Mouse (Mus musculus): Measurements from ENCODE around the gene Ube2q2. TPM values are rescaled to one million over a fixed set of nuclear protein-coding genes. Genes with fewer than 3 reads are reported as not detected.

Gene Ube2q2
- polyA plus RNA-seq, 1 experiment from 2014 or later = 22.8 TPM

DNA sequence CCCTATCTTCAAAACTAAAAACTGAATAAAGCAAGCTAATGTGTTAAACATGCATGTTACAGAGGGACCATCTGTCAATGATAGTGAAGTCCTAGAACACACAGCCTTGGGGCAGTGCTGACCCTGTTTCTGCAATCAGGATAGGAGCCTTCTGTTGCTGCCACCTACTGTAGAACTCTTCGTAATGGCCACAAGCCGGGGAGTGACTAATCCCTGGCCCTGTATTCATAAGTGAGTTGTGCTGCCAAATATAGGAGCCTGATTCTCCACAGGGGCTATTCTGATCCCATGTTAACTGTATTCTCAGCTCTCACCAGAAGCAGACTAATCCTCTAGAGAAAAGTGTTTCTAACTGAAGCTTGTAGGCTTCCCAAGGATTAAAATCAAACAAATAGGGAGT is 50.7 kb downstream of the Ube2q2 start:
- H3K4me1 ChIP-seq (replicated peaks; ENCODE audit: control insufficient read depth, insufficient read depth) = no peaks in the 10 kb centered on the region
- ATAC-seq (ENCODE audit: low FRiP score, low TSS enrichment) (0 out of 2 replicates have a peak, but pooled peaks have one; percentile 29), DNase-seq (ENCODE audit: low spot score) (no peak)
- H3K4me3 ChIP-seq (ENCODE audit: low read depth, low read length) = no peak overlapping the region
- H3K4me2 ChIP-seq (replicated peaks; ENCODE audit: low read depth) = no peak overlapping the region
- no peak overlapping the region for H3K9ac ChIP-seq (ENCODE audit: low read length)
- no peak overlapping the region for H3K27ac ChIP-seq (replicated peaks)
- no peaks in the 10 kb centered on the region for H3K9me3 ChIP-seq (ENCODE audit: control insufficient read depth, low read length)
- no peaks in the 10 kb centered on the region; the same call in 1 of the 2 replicates for H3K36me3 ChIP-seq (ENCODE audit: control insufficient read depth, insufficient read depth, low read length)
- WGBS = 68% methylated on average over 2 of the region's 2 CpGs
- no peaks in the 10 kb centered on the region for H3K27me3 ChIP-seq (ENCODE audit: control insufficient read depth, insufficient read depth, low read length)
- TF ChIP-seq EP300 (optimal IDR thresholded peaks at IDR 0.05) (no peak), CTCF (IDR thresholded peaks at IDR 0.05; ENCODE audit: low read depth) (peak; percentile 41)

DNA sequence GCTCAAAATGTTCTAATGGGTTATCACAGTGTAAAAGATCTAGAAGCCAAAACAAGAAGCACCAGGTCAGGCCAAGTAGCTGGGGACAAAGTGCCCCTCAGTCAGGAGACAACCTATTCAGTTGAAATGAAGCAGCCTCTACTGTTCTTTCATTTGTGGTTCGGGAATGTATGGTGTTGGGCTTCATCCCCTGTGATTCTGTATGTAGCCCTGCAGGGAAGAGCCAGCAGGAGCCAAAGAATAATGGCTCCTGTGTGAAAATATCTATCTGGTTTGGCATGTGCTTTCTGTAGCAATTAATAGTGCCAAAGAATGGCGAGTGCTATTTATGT is 59.8 kb downstream of the Ube2q2 start:
- no peaks in the 10 kb centered on the region for H3K9me3 ChIP-seq (ENCODE audit: control insufficient read depth, low read length)
- H3K27ac ChIP-seq (replicated peaks) = peak overlapping the region; percentile 90
- TF ChIP-seq EP300 (optimal IDR thresholded peaks at IDR 0.05) (no peak), CTCF (IDR thresholded peaks at IDR 0.05; ENCODE audit: low read depth) (no peak)
- H3K36me3 ChIP-seq (ENCODE audit: control insufficient read depth, insufficient read depth, low read length) = no peaks in the 10 kb centered on the region; the same call in 1 of the 2 replicates
- H3K4me1 ChIP-seq (replicated peaks; ENCODE audit: control insufficient read depth, insufficient read depth) = no peaks in the 10 kb centered on the region
- DNase-seq (ENCODE audit: low spot score) (no peak), ATAC-seq (ENCODE audit: low FRiP score, low TSS enrichment) (0 out of 2 replicates have a peak, but pooled peaks have one; percentile 8)
- peak overlapping the region; percentile 83 for H3K4me3 ChIP-seq (ENCODE audit: low read depth, low read length)
- WGBS = 2% methylated on average over 2 of the region's 2 CpGs
- H3K4me2 ChIP-seq (replicated peaks; ENCODE audit: low read depth) = peak overlapping the region; percentile 82
- H3K9ac ChIP-seq (ENCODE audit: low read length) = peak overlapping the region; percentile 87
- H3K27me3 ChIP-seq (ENCODE audit: control insufficient read depth, insufficient read depth, low read length) = no peaks in the 10 kb centered on the region

DNA sequence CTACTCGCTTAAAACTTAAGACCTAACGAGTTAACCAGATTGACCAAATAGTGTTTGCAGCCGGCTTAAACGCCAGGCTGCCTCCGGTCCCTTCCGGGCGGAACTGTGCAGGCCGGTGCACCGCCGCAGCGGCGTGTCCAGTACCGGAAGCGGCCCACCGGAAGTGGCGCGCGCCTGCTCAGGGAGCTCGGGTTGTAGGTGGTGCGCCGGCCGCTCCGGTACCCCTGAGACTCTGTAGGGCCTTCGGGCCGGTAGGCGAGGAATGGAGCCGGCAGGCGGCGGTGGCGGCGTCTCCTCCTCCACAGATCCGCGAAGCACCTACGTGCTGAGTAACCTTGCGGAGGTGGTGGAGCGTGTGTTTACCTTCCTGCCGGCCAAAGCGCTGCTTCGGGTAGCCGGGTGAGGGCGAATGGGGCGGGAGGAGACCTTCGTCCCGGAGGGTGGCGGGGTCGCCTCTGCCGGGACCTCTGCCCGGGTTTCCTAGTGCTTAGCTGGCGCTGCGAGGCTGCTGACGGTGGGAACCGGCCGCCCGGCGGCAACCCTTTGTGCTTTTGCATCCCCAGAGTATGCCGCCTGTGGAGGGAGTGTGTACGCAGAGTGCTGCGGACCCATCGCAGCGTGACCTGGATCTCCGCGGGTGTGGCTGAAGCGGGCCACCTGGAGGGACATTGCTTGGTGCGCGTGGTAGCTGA is 60.3 kb downstream of the Ube2q2 start, which contains the start of gene Fbxo22:
TSS of gene Fbxo22 (plus strand) at position 136 of the 692 bp plus-strand sequence.
- Histone ChIP-seq H3K27ac (replicated peaks) (peak within 1 kb of the TSS; percentile 90), H3K27me3 (ENCODE audit: control insufficient read depth, insufficient read depth, low read length) (no peaks in the 10 kb centered on the region), H3K9ac (ENCODE audit: low read length) (peak within 1 kb of the TSS; percentile 87), H3K4me3 (ENCODE audit: low read depth, low read length) (peak within 1 kb of the TSS; percentile 83), H3K4me2 (replicated peaks; ENCODE audit: low read depth) (peak within 1 kb of the TSS; percentile 82), H3K9me3 (ENCODE audit: control insufficient read depth, low read length) (no peaks in the 10 kb centered on the region), H3K36me3 (ENCODE audit: control insufficient read depth, insufficient read depth, low read length) (no peaks in the 10 kb centered on the region; the same call in 1 of the 2 replicates), H3K4me1 (replicated peaks; ENCODE audit: control insufficient read depth, insufficient read depth) (no peaks in the 10 kb centered on the region)
- DNase-seq (ENCODE audit: low spot score) (peak; percentile 93), ATAC-seq (ENCODE audit: low FRiP score, low TSS enrichment) (peak; percentile 99)
- WGBS = under 1% methylated on average over 59 of the region's 65 CpGs
- TF ChIP-seq EP300 (optimal IDR thresholded peaks at IDR 0.05) (no peak), CTCF (IDR thresholded peaks at IDR 0.05; ENCODE audit: low read depth) (peak; percentile 50)

DNA sequence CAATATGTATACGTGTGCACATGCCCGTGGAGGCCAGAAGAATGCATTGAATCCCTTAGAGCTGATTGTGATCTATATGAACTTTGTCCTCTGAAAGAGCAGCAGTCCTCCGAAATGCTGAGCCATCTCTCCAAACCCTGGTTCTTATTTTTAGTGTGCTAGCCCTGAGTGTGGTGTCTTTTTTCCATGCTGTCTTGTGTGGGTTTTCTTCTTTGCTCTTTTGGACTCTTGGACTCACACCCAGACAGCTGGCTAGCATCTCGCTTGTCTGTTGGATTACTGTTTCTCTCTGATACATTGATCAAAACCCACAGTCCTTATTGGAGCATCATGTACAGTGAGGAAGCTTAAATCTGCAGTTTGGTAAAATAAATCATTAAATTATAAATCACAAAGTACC is 63.0 kb downstream of the Ube2q2 start:
- peaks cover 13% of the 10 kb centered on the region for H3K36me3 ChIP-seq (ENCODE audit: control insufficient read depth, insufficient read depth, low read length)
- 47% methylated on average over 4 of the region's 4 CpGs for WGBS

DNA sequence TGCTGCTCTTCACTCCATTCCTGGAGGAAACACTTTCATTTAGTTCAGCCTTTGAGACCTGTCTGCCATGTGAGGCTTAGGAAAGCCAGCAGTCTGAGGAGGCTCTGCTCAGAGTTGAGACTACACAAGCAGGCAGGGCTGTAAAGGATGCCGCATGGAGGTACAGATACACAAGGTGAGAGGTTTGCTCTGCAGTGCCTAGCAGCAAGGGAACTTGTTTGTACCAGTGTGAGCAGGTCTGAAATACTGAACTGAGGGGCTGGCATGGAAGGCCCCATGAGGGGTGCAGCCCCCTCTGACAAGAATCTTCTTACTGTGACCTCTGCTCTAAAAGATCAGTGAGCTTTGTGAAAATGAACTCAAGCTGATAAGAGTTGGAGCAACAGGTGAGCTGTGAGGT is 64.7 kb downstream of the Ube2q2 start:
- no peaks in the 10 kb centered on the region for H3K9me3 ChIP-seq (ENCODE audit: control insufficient read depth, low read length)
- no peak for TF ChIP-seq EP300 (optimal IDR thresholded peaks at IDR 0.05)
- TF ChIP-seq CTCF (IDR thresholded peaks at IDR 0.05; ENCODE audit: low read depth) = no peak
- 92% methylated on average over 1 of the region's 1 CpGs for WGBS
- no peak overlapping the region for H3K4me3 ChIP-seq (ENCODE audit: low read depth, low read length)
- peaks cover 18% of the 10 kb centered on the region for H3K36me3 ChIP-seq (ENCODE audit: control insufficient read depth, insufficient read depth, low read length)
- no peaks in the 10 kb centered on the region for H3K4me1 ChIP-seq (replicated peaks; ENCODE audit: control insufficient read depth, insufficient read depth)
- no peak overlapping the region for H3K27ac ChIP-seq (replicated peaks)
- H3K9ac ChIP-seq (ENCODE audit: low read length) = no peak overlapping the region
- H3K4me2 ChIP-seq (replicated peaks; ENCODE audit: low read depth) = no peak overlapping the region
- ATAC-seq (ENCODE audit: low FRiP score, low TSS enrichment) (no peak), DNase-seq (ENCODE audit: low spot score) (no peak)
- no peaks in the 10 kb centered on the region for H3K27me3 ChIP-seq (ENCODE audit: control insufficient read depth, insufficient read depth, low read length)

More for the DNA sequence above, 63.0 kb downstream of the Ube2q2 start:
- Histone ChIP-seq H3K4me3 (ENCODE audit: low read depth, low read length) (no peak overlapping the region), H3K4me2 (replicated peaks; ENCODE audit: low read depth) (no peak overlapping the region), H3K4me1 (replicated peaks; ENCODE audit: control insufficient read depth, insufficient read depth) (no peaks in the 10 kb centered on the region), H3K27me3 (ENCODE audit: control insufficient read depth, insufficient read depth, low read length) (no peaks in the 10 kb centered on the region), H3K9me3 (ENCODE audit: control insufficient read depth, low read length) (no peaks in the 10 kb centered on the region), H3K27ac (replicated peaks) (no peak overlapping the region), H3K9ac (ENCODE audit: low read length) (no peak overlapping the region)
- TF ChIP-seq CTCF (IDR thresholded peaks at IDR 0.05; ENCODE audit: low read depth) (no peak), EP300 (optimal IDR thresholded peaks at IDR 0.05) (no peak)
- ATAC-seq (ENCODE audit: low FRiP score, low TSS enrichment) (no peak), DNase-seq (ENCODE audit: low spot score) (no peak)

DNA sequence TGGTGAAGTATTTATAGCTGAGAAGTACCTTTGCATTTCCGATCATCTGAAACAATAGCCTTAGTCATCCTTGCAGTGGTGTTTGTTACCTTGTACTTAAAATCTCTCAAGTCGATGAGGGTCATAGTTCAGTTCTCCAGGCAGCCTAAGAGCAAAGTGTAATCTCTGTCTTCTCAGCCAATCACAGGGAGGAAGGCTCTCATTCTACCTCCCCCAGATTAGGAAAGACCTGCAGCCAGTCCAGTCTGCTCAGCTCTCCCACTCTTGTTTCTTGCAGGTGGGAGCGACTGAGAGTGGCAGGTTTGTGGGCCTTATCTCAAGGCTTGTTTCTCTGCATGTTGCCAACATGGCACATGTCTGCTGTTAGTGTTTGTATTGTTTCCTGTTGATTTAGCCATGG is 66.4 kb downstream of the Ube2q2 start:
- Histone ChIP-seq H3K4me2 (replicated peaks; ENCODE audit: low read depth) (no peak overlapping the region), H3K27me3 (ENCODE audit: control insufficient read depth, insufficient read depth, low read length) (no peaks in the 10 kb centered on the region), H3K27ac (replicated peaks) (no peak overlapping the region), H3K9ac (ENCODE audit: low read length) (no peak overlapping the region), H3K4me3 (ENCODE audit: low read depth, low read length) (no peak overlapping the region), H3K9me3 (ENCODE audit: control insufficient read depth, low read length) (no peaks in the 10 kb centered on the region), H3K36me3 (ENCODE audit: control insufficient read depth, insufficient read depth, low read length) (peaks cover 27% of the 10 kb centered on the region), H3K4me1 (replicated peaks; ENCODE audit: control insufficient read depth, insufficient read depth) (no peaks in the 10 kb centered on the region)
- 81% methylated on average over 3 of the region's 3 CpGs for WGBS
- DNase-seq (ENCODE audit: low spot score) (no peak), ATAC-seq (ENCODE audit: low FRiP score, low TSS enrichment) (no peak)
- TF ChIP-seq EP300 (optimal IDR thresholded peaks at IDR 0.05) (no peak), CTCF (IDR thresholded peaks at IDR 0.05; ENCODE audit: low read depth) (no peak)
